Mouse (Mus musculus): ENCODE data around the gene Dhx57.
"Not testable (repeated sequence)": the region's sequence is repeated elsewhere in the genome, so short reads cannot be mapped to it uniquely, and the experiment has no call there.

Dhx57 gene

DNA sequence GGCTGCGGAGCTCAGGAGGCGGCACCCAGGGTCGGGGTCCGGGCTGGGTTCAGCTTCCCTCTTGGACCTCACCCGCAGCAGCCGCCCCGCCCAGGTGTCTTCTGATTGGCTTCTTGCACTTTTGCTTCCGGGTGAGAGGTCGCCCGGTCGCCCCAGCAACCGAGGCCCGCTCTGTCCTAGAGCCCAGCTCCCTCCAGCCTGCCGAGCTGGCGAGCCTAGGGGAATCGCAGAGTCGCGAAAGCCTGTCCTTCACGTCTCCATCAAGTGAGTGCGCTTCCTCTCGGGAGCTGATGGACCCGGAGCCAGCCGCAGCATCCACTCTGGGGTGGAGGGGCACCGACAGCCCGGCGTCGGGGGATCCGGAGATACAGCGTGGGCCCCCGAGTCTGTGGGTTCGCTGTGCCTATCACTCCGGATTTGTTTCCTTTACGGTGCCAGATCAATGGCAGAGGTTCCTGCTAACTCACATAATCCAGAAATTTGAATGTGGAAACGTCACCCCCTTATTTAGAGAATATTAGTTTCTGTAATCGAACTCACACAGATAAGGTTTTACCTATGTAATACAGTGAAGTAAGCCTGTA lies at the start of gene Dhx57, which contains the start of gene Morn2:
Dhx57 (minus strand) TSS at position 403 of the 584 bp plus-strand sequence.
Morn2 (plus strand) TSS at position 130 of the 584 bp plus-strand sequence.
- peak; percentile 81 for DNase-seq (ENCODE audit: extremely low read depth, low read depth)

- DNase-seq (ENCODE audit: extremely low read depth, low read depth): no peak
Measured at GRCm38 (mm10) chr17:80332386-80332785, 42.1 kb upstream of the Dhx57 start.

GRCm38 (mm10) chr17:80326431-80326830 lies 36.2 kb upstream of the Dhx57 start:
- no peak for DNase-seq (ENCODE audit: extremely low read depth, low read depth)

GRCm38 (mm10) chr17:80325456-80325855 lies 35.2 kb upstream of the Dhx57 start:
- DNase-seq (ENCODE audit: extremely low read depth, low read depth): no peak

- DNase-seq (ENCODE audit: extremely low read depth, low read depth): no peak
Measured at GRCm38 (mm10) chr17:80324521-80324920, 34.2 kb upstream of the Dhx57 start.

DNA sequence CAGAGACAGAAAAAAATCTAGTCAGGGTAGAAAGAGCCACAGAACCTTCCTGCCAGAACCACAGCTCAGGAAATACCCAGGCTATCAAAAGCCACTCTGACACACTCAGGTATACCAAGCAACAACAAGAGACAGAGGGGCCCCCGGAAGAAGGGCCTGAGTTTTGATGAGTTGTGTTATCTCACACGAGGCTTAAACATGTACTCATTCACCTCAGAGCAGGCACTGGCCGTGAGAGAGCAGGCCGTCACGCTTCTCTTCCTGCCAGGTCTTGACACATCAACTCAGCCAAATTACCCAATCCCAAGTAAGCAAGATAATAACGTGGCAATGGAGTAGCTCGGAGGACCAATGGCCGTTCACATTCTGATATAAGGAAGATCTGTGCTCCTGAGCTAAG lies 33.4 kb upstream of the Dhx57 start:
- DNase-seq (ENCODE audit: extremely low read depth, low read depth): no peak

DNA sequence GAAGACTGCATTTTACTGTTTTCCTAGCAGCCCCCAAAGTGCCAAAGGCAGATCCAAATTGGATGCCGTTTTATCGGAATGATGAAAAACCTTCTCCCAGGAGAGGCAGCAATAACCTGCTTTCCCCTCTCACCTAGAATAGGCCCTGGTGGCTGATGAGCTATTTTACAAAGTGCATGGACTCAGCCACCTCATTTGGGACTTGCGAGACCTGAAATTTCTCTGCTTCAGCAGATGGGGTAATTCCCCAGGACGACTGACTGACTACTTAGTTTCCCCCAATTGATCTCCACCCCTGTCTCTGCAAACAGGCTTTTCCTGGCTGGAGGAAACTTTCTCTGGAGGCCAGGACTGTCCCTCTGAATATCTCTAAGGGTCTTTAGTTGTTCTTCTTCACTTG lies 32.7 kb upstream of the Dhx57 start:
- no peak for DNase-seq (ENCODE audit: extremely low read depth, low read depth)

- DNase-seq (ENCODE audit: extremely low read depth, low read depth): peak; percentile 41
Measured at GRCm38 (mm10) chr17:80322228-80322627, 32.0 kb upstream of the Dhx57 start.

DNA sequence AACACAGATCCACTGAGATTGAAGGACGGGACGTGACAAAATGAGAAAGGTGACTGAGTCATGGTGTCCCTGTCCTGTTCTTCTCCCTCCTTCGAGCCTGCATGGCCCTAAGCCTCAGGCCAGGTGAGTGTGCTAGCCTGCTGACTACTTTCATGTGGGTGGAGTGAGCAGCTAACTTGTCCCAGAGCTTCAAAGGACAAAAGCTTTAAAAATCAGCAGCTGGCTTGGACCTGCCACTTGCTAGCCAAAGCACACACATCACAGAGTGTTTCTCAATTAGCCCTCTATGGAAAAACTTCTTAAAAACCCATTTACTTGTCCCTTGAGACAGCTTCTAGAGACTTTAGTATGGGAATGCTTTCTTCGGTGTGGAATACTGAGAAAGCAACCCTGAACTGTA lies 22.1 kb upstream of the Dhx57 start:
- no peak for DNase-seq (ENCODE audit: extremely low read depth, low read depth)

- DNase-seq (ENCODE audit: extremely low read depth, low read depth): no peak
Measured at GRCm38 (mm10) chr17:80311761-80312160, 21.5 kb upstream of the Dhx57 start.

- DNase-seq (ENCODE audit: extremely low read depth, low read depth): peak; percentile 60
Measured at GRCm38 (mm10) chr17:80307251-80307650, 17.0 kb upstream of the Dhx57 start, which contains the start of gene Arhgef33. TSS of gene Arhgef33 (plus strand) at chr17:80307407.

GRCm38 (mm10) chr17:80298844-80299243 lies 8.6 kb upstream of the Dhx57 start:
- no peak for DNase-seq (ENCODE audit: extremely low read depth, low read depth)

GRCm38 (mm10) chr17:80295258-80295657 lies 5.0 kb upstream of the Dhx57 start:
- DNase-seq (ENCODE audit: extremely low read depth, low read depth): peak; percentile 37

DNA sequence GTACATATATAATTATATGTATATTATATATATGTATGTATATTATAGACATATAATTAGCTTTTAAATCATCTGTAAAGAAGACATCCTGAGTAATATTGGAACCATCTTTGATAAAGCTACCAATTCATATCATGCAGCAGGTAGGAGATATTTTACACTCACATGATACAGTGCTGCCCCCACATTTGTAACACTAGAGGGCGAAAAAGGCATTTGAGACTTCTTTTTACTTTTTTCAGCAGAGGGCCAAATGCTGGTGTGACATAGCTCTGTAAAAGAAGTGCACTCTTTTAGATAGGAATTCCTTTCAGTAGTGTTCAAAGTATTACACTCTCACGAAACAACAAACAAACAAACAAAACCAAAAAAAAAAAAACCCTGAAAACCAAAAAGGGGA lies 872 bp upstream of the Dhx57 start:
- DNase-seq (ENCODE audit: extremely low read depth, low read depth): peak; percentile 63

DNA sequence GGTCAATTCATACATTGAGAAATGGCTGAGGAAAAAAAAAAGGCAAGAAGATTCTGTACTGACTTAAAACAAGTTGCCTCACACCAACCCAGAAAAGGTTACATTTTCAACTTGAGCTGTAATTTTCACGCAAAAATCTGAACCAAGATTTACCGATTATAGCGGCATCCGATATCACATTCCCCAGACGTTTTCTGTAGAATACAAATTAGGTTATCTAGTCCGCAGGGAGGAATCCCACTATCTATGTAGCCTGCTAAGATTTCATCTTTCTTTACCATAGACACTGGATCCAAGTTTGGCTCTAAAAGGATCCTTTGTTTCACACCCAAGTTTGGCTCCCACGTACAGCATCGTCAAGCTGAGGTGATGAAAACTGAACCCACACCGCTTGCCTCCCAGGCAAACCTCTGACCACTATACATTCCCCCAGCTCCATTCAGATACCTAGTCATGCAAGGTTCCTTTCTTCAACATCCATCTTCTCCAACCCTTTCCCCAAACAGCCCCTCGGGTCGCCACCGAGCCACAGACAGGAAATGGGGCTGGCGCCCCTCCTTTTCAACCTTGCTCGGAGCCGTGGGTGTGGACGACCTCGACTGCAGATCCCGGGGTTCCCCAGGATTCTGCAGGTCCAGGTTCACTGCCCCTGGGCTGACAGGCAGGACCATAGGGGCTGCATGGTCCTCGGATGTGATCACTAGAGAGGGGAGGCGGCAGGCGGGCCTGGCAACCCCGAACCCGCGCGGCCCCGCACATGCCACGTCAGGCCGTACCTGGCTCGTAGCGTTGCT lies 799 bp downstream of the Dhx57 start:
- no peak for DNase-seq (ENCODE audit: extremely low read depth, low read depth)

GRCm38 (mm10) chr17:80288012-80288411 lies 2.3 kb downstream of the Dhx57 start:
- DNase-seq (ENCODE audit: extremely low read depth, low read depth): no peak

DNA sequence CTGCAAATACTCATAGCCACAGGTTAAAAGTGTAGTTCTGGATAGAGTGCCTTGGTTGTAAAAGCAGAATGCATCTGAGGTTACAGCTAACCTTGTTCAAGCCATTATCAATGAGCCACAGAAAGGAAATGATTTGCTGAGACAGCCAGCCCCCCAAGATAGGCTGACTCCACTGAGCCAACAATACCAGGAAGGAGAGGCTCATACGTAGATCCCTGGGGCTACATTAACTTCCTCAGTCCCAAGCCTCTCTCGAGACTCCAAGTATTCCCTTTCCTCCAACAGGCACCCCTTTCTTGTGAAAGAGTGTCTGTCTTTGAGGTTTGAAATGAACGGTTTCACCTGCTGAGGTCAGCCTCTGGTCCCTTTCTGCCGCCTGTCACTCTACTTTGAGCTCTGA lies 5.8 kb downstream of the Dhx57 start:
- no peak for DNase-seq (ENCODE audit: extremely low read depth, low read depth)

DNA sequence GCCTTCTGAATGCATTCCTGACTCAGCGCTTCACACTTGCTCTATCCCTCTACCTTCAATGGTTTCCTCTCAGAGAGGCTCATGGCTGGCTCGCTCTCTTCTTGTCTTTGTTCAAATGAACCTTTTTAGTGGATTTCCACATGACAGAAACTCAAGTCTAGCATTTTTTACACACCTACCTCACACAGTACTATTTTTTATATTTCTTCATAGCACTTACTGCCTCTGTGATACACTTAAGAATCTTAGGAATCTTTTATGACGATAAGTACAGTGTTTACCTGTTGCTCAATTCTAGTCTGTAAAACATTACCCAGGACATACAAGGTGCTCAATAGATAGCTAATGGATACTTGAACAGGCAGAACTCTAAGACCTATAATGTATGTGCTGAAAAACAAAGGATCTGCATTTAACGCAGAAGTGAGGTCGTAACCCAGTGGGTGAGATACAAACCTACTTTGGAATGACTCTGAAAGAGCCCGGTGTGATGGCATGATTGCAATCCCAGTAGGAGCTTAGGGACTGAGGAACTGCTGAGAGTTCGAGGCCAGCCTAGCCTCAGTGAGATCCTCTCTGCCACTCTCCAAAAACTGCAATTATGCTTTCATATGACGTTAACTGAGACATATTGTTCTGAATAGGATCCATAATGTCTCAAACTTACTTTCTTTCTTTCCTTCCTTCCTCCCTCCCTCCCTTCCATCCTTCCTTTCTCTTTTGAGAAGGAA lies 10.8 kb downstream of the Dhx57 start:
- DNase-seq (ENCODE audit: extremely low read depth, low read depth): no peak

DNA sequence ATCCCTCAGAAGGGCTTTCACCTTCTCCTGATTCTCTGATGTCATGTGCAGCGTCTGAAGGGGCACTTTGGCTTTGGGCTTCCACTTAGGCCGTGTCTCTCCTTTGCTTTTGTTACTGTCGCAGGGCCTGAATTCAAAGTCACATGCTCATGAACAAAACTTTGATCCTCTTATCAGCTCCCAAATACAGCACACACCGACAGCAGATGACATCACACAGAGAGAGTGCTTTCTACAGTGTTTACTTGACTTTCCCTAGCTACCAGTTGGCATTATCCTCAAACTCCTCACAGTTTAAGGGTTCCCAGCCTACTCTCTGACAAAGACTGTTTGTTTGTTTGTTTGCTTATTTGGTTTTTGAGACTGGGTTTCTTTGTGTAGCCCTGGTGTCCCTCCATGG lies 12.0 kb downstream of the Dhx57 start:
- DNase-seq (ENCODE audit: extremely low read depth, low read depth): no peak

DNA sequence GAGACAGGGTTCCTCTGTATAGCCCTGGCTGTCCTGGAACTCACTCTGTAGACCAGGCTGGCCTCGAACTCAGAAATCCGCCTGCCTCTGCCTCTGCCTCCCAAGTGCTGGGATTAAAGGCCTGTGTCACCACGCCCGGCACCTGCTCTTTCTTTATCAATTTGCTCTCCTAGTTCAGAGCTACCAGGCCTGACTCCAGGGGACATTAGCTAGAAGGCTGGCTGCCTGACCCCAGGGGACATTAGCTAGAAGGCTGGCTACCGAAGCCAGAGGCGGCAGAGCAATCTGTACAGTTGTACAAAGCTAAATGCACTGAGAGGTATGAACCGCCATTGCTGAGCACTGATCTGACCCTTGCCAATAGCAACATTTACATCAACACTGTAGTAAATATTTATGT lies 19.7 kb downstream of the Dhx57 start:
- DNase-seq (ENCODE audit: extremely low read depth, low read depth): not testable (repeated sequence)

GRCm38 (mm10) chr17:80268151-80268550 lies 22.1 kb downstream of the Dhx57 start:
- DNase-seq (ENCODE audit: extremely low read depth, low read depth): no peak

DNA sequence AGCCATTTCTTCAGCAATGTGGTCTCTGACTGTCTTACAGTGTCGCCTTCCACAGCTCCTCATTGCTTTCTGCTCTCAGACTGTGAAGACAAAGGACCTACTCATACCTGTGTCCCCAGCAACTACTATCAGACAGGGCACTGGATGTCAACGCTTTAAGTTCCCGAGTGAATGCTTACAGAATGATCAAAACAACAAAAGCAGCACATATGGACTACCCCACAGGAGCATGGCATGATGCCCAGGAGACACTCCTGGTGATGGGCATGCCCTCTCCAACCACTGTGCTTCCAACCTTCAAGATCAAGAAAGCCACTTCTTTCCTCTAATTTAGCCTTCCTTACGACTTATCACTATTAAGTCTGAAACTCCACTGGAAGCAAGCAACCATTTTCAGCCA lies 23.2 kb downstream of the Dhx57 start:
- DNase-seq (ENCODE audit: extremely low read depth, low read depth): no peak

Data from MEL-GATA-1-ER (cell line).